Mouse (Mus musculus) bone marrow, adult 2 months (tissue): ENCODE results near the gene Acadl.

Source experiments
- CTCF ChIP-seq: fragments of 200-500 bp; IDR thresholded peaks from 2 replicates; pipeline ENCODE4 v1.5.1; 2011; ENCODE audit warnings: low read length, control low read depth; ENCODE audit not compliant: control insufficient read depth, insufficient read depth
- POLR2A ChIP-seq: fragments of 200-500 bp; IDR thresholded peaks from 2 replicates; pipeline ENCODE4 v1.6.1; 2011; ENCODE audit warnings: low read depth, mild to moderate bottlenecking, control low read depth, low read length, borderline replicate concordance; ENCODE audit not compliant: control insufficient read depth

GRCm38 (mm10) chr1:66900946-66901345 is 37.9 kb upstream of the Acadl start:
- TF ChIP-seq POLR2A (no peak), CTCF (no peak)
